Mouse (Mus musculus) hindbrain, embryonic 12.5 days (tissue): ENCODE results near the gene Gm20662. TPM values are rescaled to one million over a fixed set of nuclear protein-coding genes. Genes with fewer than 3 reads are reported as not detected.

Experiments used
- ATAC-seq: fragments of 200-750 bp; cut with Nextera tagmentation; 2 replicates; pipeline ENCODE4 v1.8.0; 2017; ENCODE audit warnings: moderate TSS enrichment; ENCODE audit not compliant: low FRiP score
- H3K27ac ChIP-seq: fragments of 300-500 bp; sonication (generic); 2 replicates; pipeline ENCODE4 v1.5.1; 2016; ENCODE audit warnings: mild to moderate bottlenecking
- H3K27me3 ChIP-seq: fragments of 300-500 bp; sonication (generic); 2 replicates; pipeline ENCODE4 v1.6.1; 2016; ENCODE audit warnings: mild to moderate bottlenecking
- H3K36me3 ChIP-seq: fragments of 300-500 bp; sonication (generic); 2 replicates; pipeline ENCODE4 v1.6.1; 2016; ENCODE audit warnings: mild to moderate bottlenecking
- H3K4me1 ChIP-seq: fragments of 300-500 bp; sonication (generic); 2 replicates; pipeline ENCODE4 v1.6.1; 2016
- H3K4me2 ChIP-seq: fragments of 300-500 bp; sonication (generic); replicated peaks from 2 replicates; pipeline ENCODE4 v1.6.1; 2016; ENCODE audit warnings: mild to moderate bottlenecking
- H3K4me3 ChIP-seq: fragments of 300-500 bp; sonication (generic); 2 replicates; pipeline ENCODE4 v1.5.1; 2016; ENCODE audit warnings: mild to moderate bottlenecking
- H3K9ac ChIP-seq: fragments of 300-500 bp; sonication (generic); 2 replicates; pipeline ENCODE4 v1.6.1; 2016; ENCODE audit warnings: mild to moderate bottlenecking, moderate library complexity
- H3K9me3 ChIP-seq: fragments of 300-500 bp; sonication (generic); replicated peaks from 2 replicates; pipeline ENCODE4 v1.6.1; 2016; ENCODE audit warnings: mild to moderate bottlenecking
- WGBS: fragments of 180-500 bp; shearing (Covaris S2); methylation state at CpG from one replicate; pipeline ENCODE4 v1.1.7; 2016; 5-methylcytosine and 5-hydroxymethylcytosine counted together
- polyA plus RNA-seq: library from polyadenylated mRNA; unstranded; fragments of >200 nt; fragmentation: Nextera tagmentation; extraction: Ambion mirVana; gene quantifications from 2 replicates; pipeline ENCODE4 v1.2.1, GENCODE M21; 2016

The Gm20662 gene
- polyA plus RNA-seq, 1 experiment from 2014 or later, result not detected

DNA sequence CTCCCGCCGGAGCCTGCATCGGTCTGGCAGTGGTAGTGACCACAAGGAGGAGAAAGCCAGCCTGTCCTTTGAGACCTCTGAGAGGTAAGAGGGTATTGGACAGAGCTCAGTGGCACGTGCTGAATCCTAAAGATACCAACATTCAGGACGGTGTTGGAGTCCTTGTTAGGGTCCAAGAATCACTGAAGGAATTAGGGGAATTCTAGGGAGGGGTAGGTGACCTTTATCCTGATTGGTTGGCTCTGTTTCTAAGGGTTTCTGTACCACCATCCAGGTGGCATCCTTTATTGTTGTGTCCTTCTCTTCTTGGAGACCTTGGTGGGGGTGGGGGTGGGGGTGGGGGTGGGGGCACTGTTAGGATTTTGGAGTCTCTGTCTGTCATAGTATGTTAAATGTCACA lies 36.0 kb downstream of the Gm20662 start:
- no peak overlapping the region for H3K9ac ChIP-seq
- H3K4me1 ChIP-seq, result no peaks in the 10 kb centered on the region
- no peaks in the 10 kb centered on the region for H3K27me3 ChIP-seq
- no peak for ATAC-seq
- WGBS, result 90% methylated on average over 5 of the region's 5 CpGs
- H3K4me3 ChIP-seq, result no peak overlapping the region
- H3K9me3 ChIP-seq, result no peaks in the 10 kb centered on the region
- no peak overlapping the region for H3K4me2 ChIP-seq
- H3K36me3 ChIP-seq, result peaks cover 55% of the 10 kb centered on the region
- no peak overlapping the region for H3K27ac ChIP-seq

DNA sequence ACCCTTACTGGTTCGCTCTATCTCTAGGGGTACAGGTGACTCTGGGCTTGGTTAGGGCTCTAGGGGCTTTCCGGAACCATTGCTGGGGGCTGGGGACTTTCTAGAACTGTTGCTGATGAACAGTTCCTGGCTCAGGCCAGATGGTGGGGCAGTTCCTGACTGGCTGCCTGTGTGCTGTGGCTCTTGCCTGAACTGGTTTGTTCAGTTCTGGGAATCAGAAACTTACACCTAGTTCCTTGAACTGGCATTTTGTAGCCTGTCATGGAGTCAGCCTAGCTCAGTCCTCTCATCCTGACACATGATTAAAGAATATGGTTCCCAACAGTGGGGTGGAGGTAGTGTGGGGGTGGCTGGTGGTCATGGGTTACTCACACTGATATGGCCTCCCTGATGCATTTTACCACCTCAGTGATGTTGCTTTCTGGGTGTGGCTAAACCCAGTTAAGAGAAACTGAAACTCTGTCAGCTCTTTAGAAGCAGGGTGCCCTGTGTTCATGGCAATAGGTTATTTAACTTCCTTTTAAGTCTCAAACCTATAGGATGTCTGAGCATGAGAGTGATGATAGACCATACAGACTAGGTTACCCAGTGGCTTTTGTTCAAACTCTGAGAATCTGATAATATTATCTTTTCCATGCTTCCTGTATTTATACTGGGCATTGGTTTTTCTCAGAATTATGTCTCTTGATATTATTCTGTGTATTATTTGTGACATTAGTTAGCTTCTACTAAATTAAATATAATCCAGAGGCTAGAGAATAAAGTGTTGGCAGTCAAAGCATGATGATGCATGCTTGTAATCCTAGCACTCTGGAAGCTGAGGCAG lies 39.4 kb downstream of the Gm20662 start:
- no peak for ATAC-seq
- peaks cover 63% of the 10 kb centered on the region for H3K36me3 ChIP-seq

DNA sequence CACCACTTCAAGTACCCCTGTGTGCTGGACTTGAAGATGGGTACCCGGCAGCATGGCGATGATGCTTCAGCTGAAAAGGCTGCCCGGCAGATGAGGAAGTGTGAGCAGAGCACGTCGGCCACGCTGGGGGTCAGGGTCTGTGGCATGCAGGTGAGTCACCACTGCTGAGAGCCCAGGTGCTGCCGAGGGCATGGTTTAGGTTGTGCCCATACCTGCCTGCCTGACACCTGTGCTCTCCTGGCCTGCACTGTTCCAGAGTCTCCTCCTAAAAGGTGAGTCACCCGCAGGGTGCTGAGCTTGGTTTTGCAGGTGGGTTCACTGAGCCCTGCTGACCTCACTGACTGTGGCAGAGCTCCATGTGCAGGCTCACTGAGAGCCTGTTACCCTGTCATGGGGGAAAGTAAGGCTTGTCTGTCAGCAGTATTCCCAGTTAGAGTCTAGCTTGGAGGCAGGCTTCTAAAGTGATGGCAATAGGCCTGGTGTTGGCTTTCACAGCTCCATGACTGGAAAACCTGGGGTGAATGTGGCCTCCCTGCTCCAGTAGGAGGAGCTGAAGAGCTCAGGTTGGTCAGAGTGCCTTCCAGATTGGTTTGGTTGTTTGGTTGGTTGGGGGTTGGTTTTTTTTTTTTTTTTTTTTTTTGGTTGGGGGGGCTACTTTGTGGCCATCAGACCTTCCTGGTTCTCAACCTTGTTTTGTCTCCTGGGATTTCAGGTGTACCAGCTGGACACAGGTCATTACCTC lies 48.8 kb downstream of the Gm20662 start:
- Histone ChIP-seq H3K4me2 (no peak overlapping the region), H3K36me3 (peaks cover 61% of the 10 kb centered on the region)
- 94% methylated on average over 8 of the region's 8 CpGs for WGBS

More for the DNA sequence above, 39.4 kb downstream of the Gm20662 start:
- Histone ChIP-seq H3K27me3 (no peaks in the 10 kb centered on the region), H3K4me2 (no peak overlapping the region), H3K27ac (no peak overlapping the region), H3K4me3 (no peak overlapping the region), H3K9ac (no peak overlapping the region), H3K4me1 (no peaks in the 10 kb centered on the region), H3K9me3 (no peaks in the 10 kb centered on the region)
- 93% methylated on average over 2 of the region's 2 CpGs for whole genome bisulfite sequencing

DNA sequence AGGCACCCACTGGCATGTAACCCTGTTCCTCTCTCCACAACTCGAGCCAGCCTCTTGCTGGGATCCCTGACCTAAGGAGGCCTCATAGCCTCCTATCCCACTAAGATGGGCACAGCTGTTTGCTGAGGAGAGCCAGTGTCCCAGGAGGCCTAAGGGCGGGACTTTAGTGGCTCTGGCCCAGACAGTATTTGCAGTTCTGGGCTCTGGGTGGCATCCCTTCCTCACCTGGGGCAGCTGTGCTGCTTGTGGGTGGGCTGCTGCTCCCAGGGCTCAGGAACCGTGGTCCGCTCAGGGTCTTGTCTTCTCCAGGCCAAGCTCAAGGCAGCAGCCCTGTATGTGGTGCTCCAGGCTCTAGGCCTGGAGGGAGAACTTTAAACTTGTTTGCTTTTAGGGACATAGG lies 50.4 kb downstream of the Gm20662 start:
- H3K36me3 ChIP-seq, result peaks cover 63% of the 10 kb centered on the region
- 96% methylated on average over 4 of the region's 4 CpGs for whole genome bisulfite sequencing
- H3K9me3 ChIP-seq, result no peaks in the 10 kb centered on the region
- no peaks in the 10 kb centered on the region for H3K27me3 ChIP-seq
- H3K27ac ChIP-seq, result no peak overlapping the region
- H3K4me2 ChIP-seq, result no peak overlapping the region
- H3K9ac ChIP-seq, result no peak overlapping the region
- H3K4me1 ChIP-seq, result peaks cover 19% of the 10 kb centered on the region
- no peak for ATAC-seq
- no peak overlapping the region for H3K4me3 ChIP-seq

More for the DNA sequence above, 48.8 kb downstream of the Gm20662 start:
- Histone ChIP-seq H3K9ac (no peak overlapping the region), H3K4me3 (no peak overlapping the region), H3K4me1 (peaks cover 14% of the 10 kb centered on the region), H3K27me3 (no peaks in the 10 kb centered on the region), H3K9me3 (no peaks in the 10 kb centered on the region), H3K27ac (no peak overlapping the region)
- ATAC-seq, result no peak

DNA sequence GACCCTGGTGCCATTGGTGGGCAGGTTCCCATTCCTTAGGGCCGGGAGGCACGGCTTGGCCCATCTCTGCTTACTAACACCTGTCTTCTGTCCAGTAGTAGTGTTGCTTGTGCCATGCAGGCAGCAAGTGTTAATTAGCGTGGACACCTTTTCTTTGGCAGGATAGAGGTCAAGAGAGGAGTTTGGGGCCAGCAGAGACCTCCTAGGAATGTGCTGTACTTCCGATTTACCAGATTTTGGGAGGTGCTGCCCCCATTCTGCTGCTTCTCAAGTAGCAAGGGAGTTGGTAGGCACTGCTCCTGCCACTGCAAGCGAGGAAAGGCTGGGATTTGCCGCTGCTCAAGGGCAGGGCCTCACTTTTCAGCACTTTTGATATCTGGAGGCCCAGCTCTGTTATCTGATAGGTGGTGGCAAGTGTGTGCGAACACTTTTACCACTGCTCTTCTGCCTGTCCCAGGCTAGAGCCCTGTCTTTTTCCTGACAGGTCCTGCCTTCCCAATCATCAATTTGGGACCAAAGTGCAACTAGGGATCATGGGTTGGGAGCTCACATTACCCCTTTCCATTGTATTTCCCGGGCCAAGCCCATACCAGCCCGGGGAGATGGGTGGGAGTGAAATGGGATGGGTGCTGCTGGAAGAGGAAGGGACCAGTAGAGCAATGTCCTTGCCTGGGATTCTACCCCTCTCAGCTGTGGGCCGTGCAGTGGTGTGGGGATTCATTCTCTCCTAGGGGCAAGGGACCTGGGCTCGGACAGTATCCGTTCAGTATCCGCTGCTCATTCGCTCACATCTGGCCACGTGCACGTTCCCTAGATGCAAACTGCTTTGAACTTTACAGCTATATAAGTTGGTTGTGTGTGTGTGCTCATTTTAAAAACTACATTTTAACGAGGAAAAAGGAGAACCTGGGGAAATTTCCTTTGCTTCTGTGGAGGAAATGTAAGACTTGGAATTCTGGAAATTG lies 51.7 kb downstream of the Gm20662 start:
- H3K27me3 ChIP-seq, result no peaks in the 10 kb centered on the region
- H3K27ac ChIP-seq, result peak overlapping the region; percentile 74; the same call in 1 of the 2 replicates
- peaks cover 60% of the 10 kb centered on the region for H3K36me3 ChIP-seq
- 51% methylated on average over 17 of the region's 17 CpGs for whole genome bisulfite sequencing
- H3K4me1 ChIP-seq, result peaks cover 19% of the 10 kb centered on the region
- H3K4me2 ChIP-seq, result peak overlapping the region; percentile 94
- ATAC-seq, result no peak
- H3K9ac ChIP-seq, result peak overlapping the region; percentile 79; the same call in 1 of the 2 replicates
- no peaks in the 10 kb centered on the region for H3K9me3 ChIP-seq
- peak overlapping the region; percentile 63 for H3K4me3 ChIP-seq

DNA sequence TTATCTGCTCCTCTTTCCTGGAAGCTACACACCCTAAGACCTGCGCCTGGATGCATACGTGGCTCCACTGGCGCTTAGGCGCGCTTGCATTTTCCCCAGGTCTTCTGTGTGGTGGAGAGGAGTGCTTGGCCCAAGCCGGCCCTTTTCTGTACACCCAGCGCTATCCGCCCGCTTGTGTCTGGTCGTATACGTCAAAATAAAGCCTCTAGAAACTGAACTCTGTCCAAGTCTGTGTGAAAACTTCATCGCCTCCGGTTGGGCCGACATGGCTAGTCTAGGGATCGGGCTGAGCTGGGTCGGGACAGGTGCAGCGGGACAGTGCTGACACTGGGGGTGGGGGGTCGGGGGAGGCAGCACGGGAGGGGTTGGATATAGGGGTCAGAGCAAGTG lies 52.4 kb downstream of the Gm20662 start:
- H3K27ac ChIP-seq, result peak overlapping the region; percentile 74
- 2% methylated on average over 19 of the region's 19 CpGs for WGBS
- no peaks in the 10 kb centered on the region for H3K9me3 ChIP-seq
- no peaks in the 10 kb centered on the region for H3K27me3 ChIP-seq
- peak; percentile 57 for ATAC-seq
- peak overlapping the region; percentile 94 for H3K4me2 ChIP-seq
- H3K9ac ChIP-seq, result peak overlapping the region; percentile 79
- peak overlapping the region; percentile 63 for H3K4me3 ChIP-seq
- H3K36me3 ChIP-seq, result peaks cover 56% of the 10 kb centered on the region
- H3K4me1 ChIP-seq, result peaks cover 26% of the 10 kb centered on the region

DNA sequence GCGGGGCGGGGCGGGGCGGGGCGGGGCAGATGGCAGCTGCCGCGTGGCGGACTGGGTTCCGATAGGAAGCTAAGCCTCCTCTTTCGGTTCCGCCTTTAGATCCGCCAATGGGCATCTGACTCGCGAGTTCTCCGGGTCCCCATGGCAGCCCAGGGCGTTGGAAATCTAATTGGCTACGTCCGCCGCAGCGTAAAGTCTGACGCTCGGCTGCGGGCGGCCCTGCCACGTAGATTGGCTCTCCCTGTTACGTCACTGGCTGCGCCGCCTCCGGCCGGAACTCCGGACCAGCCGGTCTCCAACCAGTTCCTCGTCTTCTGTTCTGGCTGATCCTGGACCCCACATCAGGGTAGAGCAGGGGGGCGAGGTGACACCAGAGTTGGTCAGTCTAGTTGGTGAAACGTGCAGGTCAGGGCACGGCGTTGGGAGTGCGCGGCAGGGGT lies 52.9 kb downstream of the Gm20662 start, which contains the start of gene Gmppb:
Gene Gmppb (plus strand): TSS at position 227 of the 440 bp plus-strand sequence.
- Histone ChIP-seq H3K27ac (peak within 1 kb of the TSS; percentile 74), H3K36me3 (peaks cover 61% of the 10 kb centered on the region), H3K4me2 (peak within 1 kb of the TSS; percentile 94), H3K4me3 (peak within 1 kb of the TSS; percentile 63), H3K27me3 (no peaks in the 10 kb centered on the region), H3K4me1 (peaks cover 26% of the 10 kb centered on the region), H3K9me3 (no peaks in the 10 kb centered on the region), H3K9ac (peak within 1 kb of the TSS; percentile 79)
- under 1% methylated on average over 35 of the region's 39 CpGs for WGBS
- peak; percentile 89 for ATAC-seq

DNA sequence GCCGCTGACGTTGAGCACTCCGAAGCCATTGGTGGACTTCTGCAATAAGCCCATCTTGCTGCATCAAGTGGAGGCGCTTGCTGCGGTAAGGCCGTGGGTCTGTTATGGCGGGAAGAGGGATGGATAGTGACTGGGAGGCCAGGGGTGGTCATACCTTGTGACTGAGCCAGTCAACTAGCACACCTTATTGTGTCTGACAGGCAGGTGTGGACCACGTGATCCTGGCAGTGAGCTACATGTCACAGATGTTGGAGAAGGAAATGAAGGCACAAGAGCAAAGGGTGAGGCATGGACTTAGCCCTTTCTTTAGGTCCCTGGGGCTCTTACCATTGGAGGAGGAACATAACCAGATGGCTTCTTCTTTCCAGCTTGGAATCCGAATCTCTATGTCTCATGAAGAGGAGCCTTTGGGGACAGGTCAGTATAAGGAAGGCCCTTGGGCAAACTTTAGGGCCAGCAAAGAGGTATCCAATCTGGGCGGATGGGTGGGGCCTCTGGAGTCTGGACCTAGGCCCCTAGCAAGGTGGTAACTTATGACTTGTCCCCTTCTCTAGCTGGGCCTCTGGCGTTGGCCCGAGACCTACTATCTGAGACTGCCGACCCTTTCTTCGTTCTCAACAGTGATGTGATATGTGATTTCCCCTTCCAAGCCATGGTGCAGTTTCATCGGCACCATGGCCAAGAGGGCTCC lies 53.6 kb downstream of the Gm20662 start:
- H3K9me3 ChIP-seq, result no peaks in the 10 kb centered on the region
- no peaks in the 10 kb centered on the region for H3K27me3 ChIP-seq
- peak overlapping the region; percentile 70 for H3K27ac ChIP-seq
- WGBS, result 45% methylated on average over 15 of the region's 15 CpGs
- H3K4me3 ChIP-seq, result peak overlapping the region; percentile 63
- H3K9ac ChIP-seq, result peak overlapping the region; percentile 79
- H3K36me3 ChIP-seq, result peaks cover 64% of the 10 kb centered on the region
- H3K4me2 ChIP-seq, result peak overlapping the region; percentile 94
- peaks cover 26% of the 10 kb centered on the region for H3K4me1 ChIP-seq
- ATAC-seq, result peak; percentile 29

DNA sequence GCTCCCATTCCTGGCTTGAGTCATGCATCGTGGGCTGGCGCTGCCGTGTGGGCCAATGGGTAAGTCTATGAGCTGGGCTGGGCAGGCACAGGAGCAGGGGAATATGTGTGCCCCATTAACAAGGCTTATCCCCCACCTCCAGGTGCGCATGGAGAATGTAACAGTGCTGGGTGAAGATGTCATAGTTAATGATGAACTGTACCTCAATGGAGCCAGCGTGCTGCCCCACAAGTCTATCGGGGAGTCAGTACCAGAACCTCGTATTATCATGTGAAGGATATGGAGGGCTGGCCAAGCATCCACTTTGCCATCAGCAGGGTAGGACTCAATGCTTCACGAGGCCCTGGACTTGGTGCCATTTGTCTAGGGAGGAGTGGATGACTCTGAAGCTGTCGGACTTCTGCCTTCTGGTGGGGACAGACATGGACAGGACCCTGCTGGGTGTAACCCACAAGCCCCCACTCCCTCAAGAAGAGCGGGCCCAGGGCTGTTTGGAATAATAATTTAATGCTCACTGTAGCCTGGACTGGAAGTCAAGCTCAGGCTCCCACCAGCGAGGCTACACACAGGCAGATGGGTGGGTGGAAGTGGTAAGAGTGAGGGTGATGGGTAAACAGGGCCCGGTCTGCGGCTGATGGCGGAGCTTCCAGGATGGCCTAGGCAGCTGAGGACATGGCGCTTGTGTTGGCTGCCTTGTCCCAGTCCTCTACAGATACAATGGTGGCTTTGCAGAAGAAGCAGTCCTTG lies 55.2 kb downstream of the Gm20662 start:
- H3K27me3 ChIP-seq, result no peaks in the 10 kb centered on the region
- WGBS, result 95% methylated on average over 15 of the region's 15 CpGs
- no peak overlapping the region for H3K4me3 ChIP-seq
- H3K9ac ChIP-seq, result no peak overlapping the region
- H3K27ac ChIP-seq, result no peak overlapping the region
- no peaks in the 10 kb centered on the region for H3K9me3 ChIP-seq
- H3K4me2 ChIP-seq, result no peak overlapping the region
- H3K4me1 ChIP-seq, result peaks cover 26% of the 10 kb centered on the region
- peaks cover 64% of the 10 kb centered on the region for H3K36me3 ChIP-seq
- no peak for ATAC-seq

DNA sequence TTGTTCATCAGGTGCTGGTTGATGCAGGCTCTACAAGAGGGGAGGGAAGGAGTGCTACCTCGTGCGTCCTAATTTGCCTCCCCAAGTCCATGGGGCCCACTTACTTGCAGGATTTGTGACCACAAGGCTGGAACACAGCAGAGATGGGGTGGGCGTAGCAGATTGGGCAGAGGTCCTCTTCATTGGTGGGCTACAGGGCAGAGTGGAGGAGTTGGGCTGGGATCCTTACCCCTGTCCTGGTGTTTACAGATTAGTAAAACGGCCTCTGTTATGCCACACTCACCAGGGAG lies 55.7 kb downstream of the Gm20662 start:
- 87% methylated on average over 4 of the region's 4 CpGs for WGBS

DNA sequence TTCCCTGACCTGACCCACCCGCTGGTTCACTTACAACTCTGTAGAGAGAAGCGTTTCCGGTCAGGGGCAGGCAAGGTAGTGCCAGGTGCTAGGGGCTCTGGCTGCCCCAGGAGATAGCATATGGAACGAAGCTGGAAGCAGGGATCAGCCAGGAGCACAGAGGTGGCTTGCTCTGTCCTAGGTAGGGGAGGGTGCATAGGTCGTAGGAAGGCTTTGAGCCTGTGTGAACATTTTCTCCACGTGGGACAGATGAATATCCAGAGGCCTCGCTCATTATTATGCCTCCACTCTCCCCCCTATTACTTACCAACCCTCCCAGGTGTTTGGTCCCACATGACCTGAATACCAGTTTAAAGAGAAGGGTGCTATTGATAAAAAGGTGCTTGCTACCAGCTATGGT lies 56.3 kb downstream of the Gm20662 start:
- Histone ChIP-seq H3K27ac (no peak overlapping the region), H3K36me3 (peaks cover 64% of the 10 kb centered on the region), H3K27me3 (no peaks in the 10 kb centered on the region), H3K9me3 (no peaks in the 10 kb centered on the region), H3K4me2 (no peak overlapping the region), H3K9ac (no peak overlapping the region), H3K4me1 (peaks cover 26% of the 10 kb centered on the region), H3K4me3 (no peak overlapping the region)
- ATAC-seq, result no peak
- 73% methylated on average over 7 of the region's 7 CpGs for WGBS

More for the DNA sequence above, 55.7 kb downstream of the Gm20662 start:
- H3K4me2 ChIP-seq, result no peak overlapping the region
- H3K27ac ChIP-seq, result no peak overlapping the region
- ATAC-seq, result no peak
- H3K9me3 ChIP-seq, result no peaks in the 10 kb centered on the region
- no peaks in the 10 kb centered on the region for H3K27me3 ChIP-seq
- H3K9ac ChIP-seq, result no peak overlapping the region
- no peak overlapping the region for H3K4me3 ChIP-seq
- H3K4me1 ChIP-seq, result peaks cover 26% of the 10 kb centered on the region
- peaks cover 64% of the 10 kb centered on the region for H3K36me3 ChIP-seq
